Mouse (Mus musculus): ENCODE results near the gene Ptprn2. TPM values are rescaled to one million over a fixed set of nuclear protein-coding genes. Genes with fewer than 3 reads are reported as not detected.

Ptprn2 gene
- polyA plus RNA-seq, 1 experiment = 97.8 TPM

GRCm38 (mm10) chr12:117083856-117084701, 598.6 kb downstream of the Ptprn2 start:
- no peaks in the 10 kb centered on the region for H3K4me1 ChIP-seq (ENCODE audit: control insufficient read depth, insufficient read depth, low read length)
- H3K27ac ChIP-seq (ENCODE audit: insufficient read depth, low read length) = no peak overlapping the region
- no peaks in the 10 kb centered on the region for H3K27me3 ChIP-seq (ENCODE audit: control insufficient read depth, insufficient read depth, low read length)
- no peak for DNase-seq
- WGBS = 96% methylated on average over 3 of the region's 3 CpGs
- TF ChIP-seq POLR2A (IDR thresholded peaks at IDR 0.05; ENCODE audit: borderline replicate concordance, insufficient read depth, low read length) (no peak), CTCF (IDR thresholded peaks at IDR 0.05; ENCODE audit: borderline replicate concordance, insufficient read depth, low read depth, low read length) (no peak)
- H3K4me3 ChIP-seq (replicated peaks; ENCODE audit: insufficient read depth, low read depth, low read length) = no peak overlapping the region

DNA sequence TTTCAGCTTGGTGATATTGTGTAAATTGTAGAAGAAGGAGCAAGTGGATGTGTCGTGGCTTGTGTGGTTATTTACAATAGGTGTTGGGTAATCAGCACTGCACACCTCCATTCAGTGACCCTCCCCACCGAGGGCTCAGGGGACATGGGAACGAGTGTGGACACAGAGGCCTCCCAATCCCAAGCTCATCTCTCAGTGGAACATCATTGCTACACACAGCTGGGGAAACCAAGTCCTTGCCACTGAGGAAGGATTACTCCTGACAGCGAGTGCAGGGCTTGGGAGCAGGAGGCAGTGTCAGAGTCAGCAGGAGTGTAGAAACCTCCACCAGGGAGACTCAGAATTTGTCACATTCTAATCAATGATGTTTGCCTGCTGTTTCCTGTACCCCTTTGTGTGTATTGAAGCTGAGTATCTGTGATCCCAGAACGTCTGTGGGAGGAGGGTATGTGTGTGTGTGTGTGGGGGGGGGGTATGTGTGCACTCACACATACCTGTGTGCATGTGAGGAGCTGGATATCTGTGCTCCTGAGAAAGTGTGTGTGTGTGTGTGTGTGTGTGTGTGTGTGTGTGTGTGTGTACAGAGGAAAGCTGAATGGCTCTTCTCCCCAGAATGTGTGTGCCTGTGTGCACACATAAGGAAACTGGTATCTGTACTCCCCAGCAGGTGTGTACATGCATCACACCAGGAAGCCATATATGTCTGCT, 599.3 kb downstream of the Ptprn2 start:
- Histone ChIP-seq H3K4me3 (replicated peaks; ENCODE audit: insufficient read depth, low read depth, low read length) (no peak overlapping the region), H3K27ac (ENCODE audit: insufficient read depth, low read length) (no peak overlapping the region), H3K27me3 (ENCODE audit: control insufficient read depth, insufficient read depth, low read length) (no peaks in the 10 kb centered on the region), H3K4me1 (ENCODE audit: control insufficient read depth, insufficient read depth, low read length) (no peaks in the 10 kb centered on the region)
- WGBS = 87% methylated on average over 5 of the region's 5 CpGs
- no peak for DNase-seq
- no peak for TF ChIP-seq POLR2A (IDR thresholded peaks at IDR 0.05; ENCODE audit: borderline replicate concordance, insufficient read depth, low read length)
- no peak for TF ChIP-seq CTCF (IDR thresholded peaks at IDR 0.05; ENCODE audit: borderline replicate concordance, insufficient read depth, low read depth, low read length)

- DNase-seq = peak; percentile 46 to 64
Observed at GRCm38 (mm10) chr12:117085661-117086335, 600.3 kb downstream of the Ptprn2 start.

GRCm38 (mm10) chr12:117092345-117093107, 607.0 kb downstream of the Ptprn2 start:
- H3K27me3 ChIP-seq (ENCODE audit: control insufficient read depth, insufficient read depth, low read length) = no peaks in the 10 kb centered on the region
- no peak overlapping the region for H3K4me3 ChIP-seq (replicated peaks; ENCODE audit: insufficient read depth, low read depth, low read length)
- TF ChIP-seq CTCF (IDR thresholded peaks at IDR 0.05; ENCODE audit: borderline replicate concordance, insufficient read depth, low read depth, low read length) = no peak
- TF ChIP-seq POLR2A (IDR thresholded peaks at IDR 0.05; ENCODE audit: borderline replicate concordance, insufficient read depth, low read length) = no peak
- WGBS = 91% methylated on average over 4 of the region's 4 CpGs
- DNase-seq = no peak
- H3K27ac ChIP-seq (ENCODE audit: insufficient read depth, low read length) = no peak overlapping the region
- no peaks in the 10 kb centered on the region for H3K4me1 ChIP-seq (ENCODE audit: control insufficient read depth, insufficient read depth, low read length)

More at GRCm38 (mm10) chr12:117085661-117086335, 600.3 kb downstream of the Ptprn2 start:
- Histone ChIP-seq H3K4me1 (ENCODE audit: control insufficient read depth, insufficient read depth, low read length) (no peaks in the 10 kb centered on the region), H3K27me3 (ENCODE audit: control insufficient read depth, insufficient read depth, low read length) (no peaks in the 10 kb centered on the region), H3K4me3 (replicated peaks; ENCODE audit: insufficient read depth, low read depth, low read length) (no peak overlapping the region), H3K27ac (ENCODE audit: insufficient read depth, low read length) (no peak overlapping the region)
- 36% methylated on average over 1 of the region's 1 CpGs for WGBS
- TF ChIP-seq POLR2A (IDR thresholded peaks at IDR 0.05; ENCODE audit: borderline replicate concordance, insufficient read depth, low read length) (no peak), CTCF (IDR thresholded peaks at IDR 0.05; ENCODE audit: borderline replicate concordance, insufficient read depth, low read depth, low read length) (no peak)

GRCm38 (mm10) chr12:117095941-117096340, 610.4 kb downstream of the Ptprn2 start:
- Histone ChIP-seq H3K4me3 (replicated peaks; ENCODE audit: insufficient read depth, low read depth, low read length) (no peak overlapping the region), H3K27me3 (ENCODE audit: control insufficient read depth, insufficient read depth, low read length) (no peaks in the 10 kb centered on the region), H3K4me1 (ENCODE audit: control insufficient read depth, insufficient read depth, low read length) (no peaks in the 10 kb centered on the region), H3K27ac (ENCODE audit: insufficient read depth, low read length) (no peak overlapping the region)
- DNase-seq = no peak
- 58% methylated on average over 6 of the region's 6 CpGs for WGBS
- no peak for TF ChIP-seq CTCF (IDR thresholded peaks at IDR 0.05; ENCODE audit: borderline replicate concordance, insufficient read depth, low read depth, low read length)
- TF ChIP-seq POLR2A (IDR thresholded peaks at IDR 0.05; ENCODE audit: borderline replicate concordance, insufficient read depth, low read length) = no peak

GRCm38 (mm10) chr12:117098295-117098694, 612.8 kb downstream of the Ptprn2 start:
- DNase-seq = no peak
- Histone ChIP-seq H3K4me3 (replicated peaks; ENCODE audit: insufficient read depth, low read depth, low read length) (no peak overlapping the region), H3K27ac (ENCODE audit: insufficient read depth, low read length) (no peak overlapping the region), H3K27me3 (ENCODE audit: control insufficient read depth, insufficient read depth, low read length) (no peaks in the 10 kb centered on the region), H3K4me1 (ENCODE audit: control insufficient read depth, insufficient read depth, low read length) (no peaks in the 10 kb centered on the region)
- TF ChIP-seq POLR2A (IDR thresholded peaks at IDR 0.05; ENCODE audit: borderline replicate concordance, insufficient read depth, low read length) (no peak), CTCF (IDR thresholded peaks at IDR 0.05; ENCODE audit: borderline replicate concordance, insufficient read depth, low read depth, low read length) (no peak)

- Histone ChIP-seq H3K27ac (ENCODE audit: insufficient read depth, low read length) (no peak overlapping the region), H3K27me3 (ENCODE audit: control insufficient read depth, insufficient read depth, low read length) (no peaks in the 10 kb centered on the region), H3K4me1 (ENCODE audit: control insufficient read depth, insufficient read depth, low read length) (peaks cover 12% of the 10 kb centered on the region), H3K4me3 (replicated peaks; ENCODE audit: insufficient read depth, low read depth, low read length) (no peak overlapping the region)
- WGBS = 37% methylated on average over 4 of the region's 4 CpGs
- no peak for DNase-seq
- no peak for TF ChIP-seq POLR2A (IDR thresholded peaks at IDR 0.05; ENCODE audit: borderline replicate concordance, insufficient read depth, low read length)
- TF ChIP-seq CTCF (IDR thresholded peaks at IDR 0.05; ENCODE audit: borderline replicate concordance, insufficient read depth, low read depth, low read length) = no peak
Observed at GRCm38 (mm10) chr12:117106696-117107095, 621.2 kb downstream of the Ptprn2 start.
